8 mouse cellular contexts compared by ENCODE assay signal in genomic region chr4:123939838-123940237, GRCm38 (mm10). TPM values are rescaled to one million over a fixed set of nuclear protein-coding genes. Genes with fewer than 3 reads are reported as not detected.
DNase-seq lines count a peak whose midpoint lies in the region; ATAC-seq lines count a peak whose summit lies in the region.

No protein-coding gene starts in this region.

- peaks cover 21% of the 10 kb centered on the region for H3K36me3 ChIP-seq in kidney, embryonic 16.5 days (ENCODE audit: insufficient read depth, low read length)
- H3K36me3 ChIP-seq in embryonic facial prominence, embryonic 10.5 days (replicated peaks), result peaks cover 25% of the 10 kb centered on the region
- H3K36me3 ChIP-seq in limb, embryonic 11.5 days (ENCODE audit: control insufficient read depth, insufficient read depth, low read length), result peaks cover 5% of the 10 kb centered on the region; the same call in 1 of the 2 replicates

- peak; percentile 27 for DNase-seq in kidney, adult 11 months
- DNase-seq in adrenal gland, adult 8-10 months, result peak; percentile 40
- DNase-seq in embryonic facial prominence, embryonic 10.5 days (ENCODE audit: low spot score), result peak; percentile 78
- DNase-seq in hindlimb bud, embryonic 11.5 days (ENCODE audit: extremely low spot score, low read depth, low spot score), result peak; percentile 83
- peak; percentile 92 for DNase-seq in limb, embryonic 11.5 days (ENCODE audit: low spot score)
- peak; percentile 85 for DNase-seq in retina, postnatal 1 day
- peak; percentile 87 for DNase-seq in thymus, postnatal 4 days

- H3K4me3 ChIP-seq in kidney, embryonic 16.5 days (ENCODE audit: low read length), result no peak overlapping the region
- no peak overlapping the region for H3K4me3 ChIP-seq in embryonic facial prominence, embryonic 10.5 days
- H3K4me3 ChIP-seq in limb, embryonic 11.5 days (ENCODE audit: low read depth, low read length), result no peak overlapping the region

- no peak for ATAC-seq in kidney, embryonic 16.5 days (ENCODE audit: low FRiP score, low TSS enrichment)
- no peak for ATAC-seq in limb, embryonic 11.5 days (ENCODE audit: insufficient number of reproducible peaks, low FRiP score, low TSS enrichment, low read depth)

- no peak overlapping the region for H3K4me2 ChIP-seq in kidney, embryonic 16.5 days (replicated peaks; ENCODE audit: low read depth, low read length)
- no peak overlapping the region for H3K4me2 ChIP-seq in limb, embryonic 11.5 days (ENCODE audit: low read depth, severe bottlenecking)

- H3K27me3 ChIP-seq in kidney, embryonic 16.5 days (ENCODE audit: insufficient read depth, low read length), result no peaks in the 10 kb centered on the region
- no peaks in the 10 kb centered on the region for H3K27me3 ChIP-seq in embryonic facial prominence, embryonic 10.5 days (replicated peaks; ENCODE audit: low read depth, poor library complexity, severe bottlenecking)
- H3K27me3 ChIP-seq in limb, embryonic 11.5 days (ENCODE audit: control insufficient read depth, insufficient read depth, low read length), result no peaks in the 10 kb centered on the region

- no peak overlapping the region for H3K27ac ChIP-seq in kidney, embryonic 16.5 days (ENCODE audit: low read length)
- no peak overlapping the region for H3K27ac ChIP-seq in embryonic facial prominence, embryonic 10.5 days (replicated peaks)
- H3K27ac ChIP-seq in limb, embryonic 11.5 days (replicated peaks; ENCODE audit: low read depth, low read length), result no peak overlapping the region

- no peaks in the 10 kb centered on the region for H3K9me3 ChIP-seq in kidney, embryonic 16.5 days (ENCODE audit: low read length)
- no peaks in the 10 kb centered on the region for H3K9me3 ChIP-seq in embryonic facial prominence, embryonic 10.5 days
- no peaks in the 10 kb centered on the region for H3K9me3 ChIP-seq in limb, embryonic 11.5 days (ENCODE audit: control insufficient read depth, low read length)

- 4% methylated on average over 4 of the region's 4 CpGs for WGBS in kidney, embryonic 16.5 days
- 8% methylated on average over 4 of the region's 4 CpGs for WGBS in embryonic facial prominence, embryonic 10.5 days
- WGBS in limb, embryonic 11.5 days, result 8% methylated on average over 4 of the region's 4 CpGs

- no peaks in the 10 kb centered on the region for H3K4me1 ChIP-seq in kidney, embryonic 16.5 days (ENCODE audit: insufficient read depth, low read length)
- no peaks in the 10 kb centered on the region for H3K4me1 ChIP-seq in embryonic facial prominence, embryonic 10.5 days
- no peaks in the 10 kb centered on the region for H3K4me1 ChIP-seq in limb, embryonic 11.5 days (ENCODE audit: control insufficient read depth, insufficient read depth, low read length)

- no peak overlapping the region for H3K9ac ChIP-seq in kidney, embryonic 16.5 days (replicated peaks; ENCODE audit: low read length)
- H3K9ac ChIP-seq in limb, embryonic 11.5 days (ENCODE audit: low read length), result no peak overlapping the region

RNA-seq across cellular contexts. Expression of gene 4930535I16Rik, which starts 22.0 kb away (rescaled TPM):
- polyA plus RNA-seq in kidney, embryonic 16.5 days (2015; fragmentation: Nextera tagmentation; extraction: Ambion mirVana), result not detected in 2 replicates
- not detected for total RNA-seq in adrenal gland, adult 8-10 months (2022)
- not detected in 2 replicates for polyA plus RNA-seq in embryonic facial prominence, embryonic 10.5 days (2016; fragmentation: Nextera tagmentation; extraction: Ambion mirVana)
- not detected in 2 replicates for polyA plus RNA-seq in limb, embryonic 11.5 days (2014; fragmentation: Nextera tagmentation; extraction: Ambion mirVana)

RNA-seq across cellular contexts. Expression of gene Rragc, which starts 22.6 kb away (rescaled TPM):
- 46.2 and 47.9 TPM in 2 replicates for polyA plus RNA-seq in kidney, embryonic 16.5 days (2015; fragmentation: Nextera tagmentation; extraction: Ambion mirVana)
- total RNA-seq in adrenal gland, adult 8-10 months (2022), result 10 to 100 TPM; 70.6 to 90.8 (median 79.6) TPM
- polyA plus RNA-seq in embryonic facial prominence, embryonic 10.5 days (2016; fragmentation: Nextera tagmentation; extraction: Ambion mirVana), result 34.1 and 37.9 TPM in 2 replicates
- 42.1 and 47.0 TPM in 2 replicates for polyA plus RNA-seq in limb, embryonic 11.5 days (2014; fragmentation: Nextera tagmentation; extraction: Ambion mirVana)

RNA-seq across cellular contexts. Expression of gene Mycbp, which starts 35.2 kb away (rescaled TPM):
- 61.2 and 68.6 TPM in 2 replicates for polyA plus RNA-seq in kidney, embryonic 16.5 days (2015; fragmentation: Nextera tagmentation; extraction: Ambion mirVana)
- total RNA-seq in adrenal gland, adult 8-10 months (2022), result 10 to 100 TPM; 32.3 to 57.6 (median 45.2) TPM
- polyA plus RNA-seq in embryonic facial prominence, embryonic 10.5 days (2016; fragmentation: Nextera tagmentation; extraction: Ambion mirVana), result 72.3 and 72.6 TPM in 2 replicates
- 80.7 and 82.8 TPM in 2 replicates for polyA plus RNA-seq in limb, embryonic 11.5 days (2014; fragmentation: Nextera tagmentation; extraction: Ambion mirVana)

Comparison
In these comparisons a context has a peak if more than half of its experiments do, and no peak if none do; other contexts are left out.
1. DNase-seq: peak in every context shown above with its lines; median percentile 92 in limb, embryonic 11.5 days; 87 in thymus, postnatal 4 days; 85 in retina, postnatal 1 day; 83 in hindlimb bud, embryonic 11.5 days; 78 in embryonic facial prominence, embryonic 10.5 days; 40 in adrenal gland, adult 8-10 months; 27 in kidney, adult 11 months.